Mouse (Mus musculus) left cerebral cortex, adult 9 months (tissue): ENCODE results near the gene Pcnp.
A peak's percentile ranks its signal among the peaks of the same experiment; 100 is the strongest.
"Not testable (repeated sequence)": the region's sequence is repeated elsewhere in the genome, so short reads cannot be mapped to it uniquely, and the experiment has no call there.

Experiments
- DNase-seq, 2 experiments: peaks; one replicate each; pipeline ENCODE4 v3.0.0; 2022; ENCODE audit warnings: low spot score in 2 of 2

Pcnp gene

GRCm38 (mm10) chr16:56029661-56030082 is at the start of gene Pcnp:
Gene Pcnp (minus strand): TSS chr16:56029739.
- DNase-seq = peak; percentile 91 to 97

DNA sequence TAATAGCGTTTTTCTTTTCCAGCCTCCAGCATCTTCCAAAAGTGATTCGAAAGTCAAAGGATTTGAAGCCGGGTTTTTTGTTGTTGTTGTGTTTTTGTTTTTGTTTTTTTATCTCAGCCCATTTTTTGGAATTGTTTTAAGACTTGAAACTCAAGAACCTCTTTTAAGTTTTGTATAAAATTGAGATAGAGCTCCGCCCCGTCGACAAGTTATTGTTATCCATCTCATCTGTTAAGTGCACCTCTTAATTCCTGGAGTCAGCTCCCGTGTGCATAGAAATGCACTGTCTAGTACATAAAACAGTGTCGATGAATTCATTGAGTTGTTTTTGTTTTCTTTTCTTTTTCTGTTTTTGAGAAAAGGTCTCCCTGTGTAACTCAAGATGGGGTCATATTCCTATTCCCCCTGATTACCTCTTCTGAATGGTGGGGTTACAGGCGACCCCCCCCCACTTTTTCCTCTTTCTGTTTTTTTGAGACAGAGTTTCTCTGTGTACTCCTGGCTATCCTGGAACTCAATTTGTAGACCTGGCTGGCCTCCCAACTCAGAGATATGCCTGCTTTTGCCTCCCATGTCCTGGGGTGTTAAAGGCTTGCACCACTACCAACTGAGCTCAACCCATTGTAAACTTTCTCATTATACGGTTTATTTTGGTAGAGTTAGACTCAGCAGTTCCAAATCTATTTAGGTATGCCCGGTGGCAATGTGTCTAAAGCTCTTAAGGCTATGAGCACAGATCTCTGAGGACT is 46.8 kb upstream of the Pcnp start:
- no peak for DNase-seq

DNA sequence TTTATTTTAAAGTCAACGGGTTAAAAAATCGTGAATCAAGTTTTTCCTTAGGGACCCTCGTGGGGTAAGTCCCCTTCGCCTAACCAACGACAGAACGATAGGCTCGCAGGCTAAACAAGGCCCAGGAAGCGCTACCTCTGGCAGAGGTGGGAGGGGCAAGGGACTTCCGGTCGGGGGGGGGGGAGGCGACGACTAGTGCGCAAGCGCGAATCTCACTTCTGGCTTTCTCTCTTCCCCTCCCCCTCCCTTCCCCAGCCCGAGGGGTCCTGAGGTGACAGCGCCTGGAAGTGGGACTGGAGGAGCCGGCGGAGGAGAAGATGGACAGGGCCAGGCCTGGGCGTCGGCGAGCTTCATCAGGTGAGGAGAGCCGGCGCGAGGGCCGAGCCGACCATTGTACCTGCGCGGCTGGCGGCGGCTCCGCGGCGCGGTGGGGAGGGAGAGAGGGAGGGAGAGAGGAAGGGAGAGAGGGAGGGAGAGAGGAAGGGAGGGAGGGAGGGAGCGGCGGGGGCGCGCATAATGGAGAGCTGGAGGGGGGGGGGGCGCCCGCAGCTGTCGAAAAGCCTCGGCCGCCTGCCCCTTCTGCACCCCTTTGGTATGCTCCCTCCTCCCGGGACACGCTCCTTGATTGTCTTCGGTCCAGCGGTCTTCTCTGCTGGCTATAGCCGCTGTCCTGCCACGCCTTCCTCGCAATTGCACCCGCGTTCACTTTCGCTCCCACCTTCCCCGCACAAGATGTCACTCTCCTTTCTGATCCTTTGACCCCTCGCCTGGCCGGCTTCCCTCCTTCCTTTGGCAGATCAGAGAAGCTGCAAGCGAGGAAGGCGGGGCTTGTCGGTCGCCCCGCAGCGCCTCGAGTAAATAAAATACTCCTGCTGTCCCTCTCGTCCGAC is 45.9 kb upstream of the Pcnp start:
- DNase-seq = peak; percentile 50 to 80

DNA sequence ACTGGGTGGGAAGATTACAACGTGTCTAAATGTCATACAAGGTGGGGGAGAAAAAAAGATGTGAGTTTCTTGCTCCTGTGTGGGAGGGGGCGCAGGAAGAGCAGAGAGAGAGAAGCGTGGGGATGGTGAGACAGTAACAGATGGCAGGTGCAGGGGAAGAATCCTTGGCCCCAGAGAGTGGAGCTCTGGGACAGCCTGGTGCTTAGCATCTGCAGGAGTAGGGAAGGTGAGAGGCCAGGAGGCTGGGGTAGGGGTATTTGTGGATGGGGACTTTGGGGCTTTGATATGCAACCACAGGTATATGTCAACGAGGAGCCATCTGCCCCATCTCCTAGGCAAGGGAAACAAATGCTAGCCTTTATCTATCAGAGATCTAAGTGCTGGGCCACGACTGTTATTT is 45.0 kb upstream of the Pcnp start:
- DNase-seq = no peak

- no peak for DNase-seq
Measured at GRCm38 (mm10) chr16:56074122-56074521, 44.6 kb upstream of the Pcnp start.

DNA sequence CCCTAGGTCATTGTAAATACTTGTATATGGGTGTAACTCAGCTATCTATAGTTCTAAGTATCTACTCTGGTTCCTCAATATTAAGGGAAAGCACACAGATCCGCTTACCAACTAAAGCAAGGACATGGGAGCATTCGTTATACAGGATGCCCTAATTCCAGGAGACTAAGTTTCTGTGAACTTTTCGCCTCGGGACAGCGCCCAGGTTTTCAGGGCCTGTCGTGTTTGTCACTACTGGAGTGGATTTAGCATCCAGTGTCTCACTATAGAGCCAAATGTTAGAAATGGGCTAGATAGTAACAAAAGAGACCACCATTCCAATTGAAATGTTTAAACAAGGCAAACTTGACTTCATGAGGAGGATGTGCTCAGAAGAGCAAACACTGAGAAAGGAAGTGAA is 43.6 kb upstream of the Pcnp start:
- not testable (repeated sequence) for DNase-seq

DNA sequence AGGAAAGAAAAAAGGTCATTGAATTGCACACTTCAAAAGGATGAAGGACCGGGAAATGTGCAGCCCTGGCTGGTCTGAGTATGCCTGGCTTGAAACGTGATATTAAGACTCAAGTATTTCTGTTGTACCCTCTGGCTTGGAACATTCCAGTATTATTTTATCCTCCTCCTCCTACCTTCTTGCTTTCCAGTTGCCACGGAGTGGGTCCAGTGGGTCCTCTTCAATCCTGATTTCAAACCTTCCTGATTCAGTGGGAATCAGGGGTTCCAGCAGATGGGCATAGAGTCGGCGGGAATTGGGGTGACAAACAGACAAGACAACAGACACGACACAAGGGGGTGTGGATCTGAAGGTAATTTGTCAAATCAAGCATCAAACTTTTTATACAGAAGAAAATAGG is 43.0 kb upstream of the Pcnp start:
- no peak for DNase-seq

DNA sequence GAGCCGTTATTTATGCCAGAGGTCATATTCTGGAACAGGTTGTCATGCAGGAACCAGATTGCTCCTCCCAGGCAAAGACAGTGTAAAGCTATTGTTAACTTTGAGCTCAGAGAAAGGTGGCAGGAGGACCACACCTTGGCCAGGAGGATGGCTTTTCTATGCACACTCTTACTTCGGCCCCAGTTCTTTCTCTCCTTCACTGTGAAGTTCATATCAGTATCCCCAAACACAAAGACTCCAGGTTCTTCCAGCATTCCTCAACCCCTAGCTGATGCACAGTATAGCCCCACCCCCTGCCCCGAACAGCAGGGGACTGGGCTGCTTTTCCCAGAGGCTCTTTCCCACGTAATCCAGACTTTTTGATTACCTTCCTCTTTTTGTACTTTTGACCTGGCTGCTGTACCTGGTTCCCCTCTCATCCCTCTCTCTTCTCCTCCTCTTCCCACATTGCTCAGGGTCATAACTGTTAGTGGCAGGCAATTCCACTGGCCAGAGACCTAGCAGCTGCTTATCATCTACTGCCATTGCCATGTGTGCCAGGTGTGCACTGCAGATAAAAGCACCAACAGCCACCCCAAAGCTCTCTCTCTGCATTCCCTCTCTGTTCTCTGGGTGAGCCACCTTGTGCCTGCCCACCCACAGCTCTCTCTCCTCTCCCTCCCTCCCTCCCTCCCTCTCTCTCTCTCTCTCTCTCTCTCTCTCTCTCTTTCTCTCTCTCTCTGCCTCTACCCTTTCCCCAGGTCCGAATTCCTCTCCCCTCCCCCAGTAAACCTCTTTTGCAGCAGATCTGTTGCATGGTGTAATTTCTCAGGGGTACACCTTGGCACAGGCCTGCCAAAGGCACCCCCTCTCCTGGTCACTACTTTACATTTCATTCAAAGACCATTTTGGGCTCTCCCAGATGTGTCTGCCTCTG is 42.0 kb upstream of the Pcnp start:
- DNase-seq = no peak

DNA sequence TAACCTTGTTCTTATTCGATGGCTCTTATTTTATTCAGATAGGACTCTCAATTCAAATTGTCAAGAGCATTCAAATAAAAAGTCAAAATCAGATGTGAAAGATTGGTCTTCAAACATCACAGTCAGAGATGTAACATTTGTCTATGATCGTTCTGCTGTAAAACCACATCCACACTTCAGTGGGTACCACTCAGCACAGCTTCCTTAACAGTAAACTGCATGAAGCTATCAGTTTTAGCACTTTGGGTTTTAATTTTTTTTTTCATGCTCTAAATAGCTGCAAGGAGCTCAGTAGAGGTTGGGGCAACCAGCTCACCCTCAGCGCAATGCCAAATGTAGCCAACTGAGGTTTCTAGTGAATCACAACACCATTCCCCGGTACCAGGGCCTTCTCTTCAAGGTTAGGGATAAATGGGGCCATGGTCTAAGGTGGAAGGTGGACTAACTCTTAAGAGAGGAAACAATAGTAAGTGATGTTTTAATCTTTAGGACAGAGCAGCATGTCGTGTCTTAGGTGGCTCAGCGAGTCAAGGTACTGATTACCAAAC is 39.1 kb upstream of the Pcnp start:
- DNase-seq = no peak

GRCm38 (mm10) chr16:56066113-56066512 is 36.6 kb upstream of the Pcnp start:
- no peak for DNase-seq

DNA sequence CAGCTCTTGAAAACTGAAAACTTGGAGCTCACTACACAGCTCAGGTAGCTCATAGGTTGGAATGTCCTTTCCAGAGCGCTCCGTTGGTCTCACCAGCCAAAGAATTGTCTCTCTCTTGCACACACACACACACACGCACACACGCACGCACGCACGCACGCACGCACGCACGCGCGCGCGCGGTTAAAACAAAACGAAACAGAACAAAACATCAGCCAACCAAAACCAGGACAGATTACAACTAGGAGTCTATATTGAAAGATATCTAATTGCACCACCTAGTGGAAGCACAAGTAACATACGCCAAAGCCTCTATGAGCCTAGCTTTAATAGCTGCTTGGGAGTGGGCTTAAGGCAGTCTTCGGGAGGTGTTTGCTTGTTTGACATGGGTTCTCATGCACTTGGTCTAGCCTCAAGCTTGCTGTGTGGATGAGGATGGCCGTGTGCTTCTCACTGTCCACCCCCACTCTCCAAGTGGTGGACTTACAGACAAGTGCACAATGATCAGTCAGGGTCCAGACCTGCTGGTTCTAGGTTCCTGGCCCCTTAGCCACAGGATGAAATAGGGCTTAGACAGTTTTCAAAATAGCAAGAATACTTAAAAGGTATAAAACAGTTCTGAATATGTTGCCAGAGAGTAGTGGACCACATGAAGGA is 34.9 kb upstream of the Pcnp start:
- peak; percentile 53 to 73 for DNase-seq

GRCm38 (mm10) chr16:56062981-56063380 is 33.4 kb upstream of the Pcnp start:
- no peak for DNase-seq

GRCm38 (mm10) chr16:56061995-56062594 is 32.6 kb upstream of the Pcnp start:
- no peak for DNase-seq

GRCm38 (mm10) chr16:56058151-56058550 is 28.6 kb upstream of the Pcnp start:
- DNase-seq = no peak

GRCm38 (mm10) chr16:56056944-56057590 is 27.5 kb upstream of the Pcnp start:
- DNase-seq = no peak

DNA sequence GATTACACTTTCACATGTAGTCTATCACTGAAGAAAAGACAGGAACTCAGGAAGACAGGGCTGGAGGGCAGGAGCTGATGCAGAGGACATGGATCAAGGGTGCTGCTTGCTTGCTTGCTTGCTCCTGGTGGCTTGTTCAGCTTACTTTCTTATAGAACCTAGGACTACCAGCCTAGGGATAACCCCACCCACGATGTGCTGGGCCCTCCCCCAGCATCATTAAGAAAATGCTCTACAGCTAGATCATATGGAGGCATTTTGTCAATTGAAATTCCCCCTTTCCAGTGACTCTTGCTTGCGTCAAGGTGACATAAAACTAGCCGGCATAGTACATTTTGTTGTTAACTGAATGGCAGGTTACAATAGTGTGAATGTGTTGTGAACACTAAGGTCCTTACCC is 26.4 kb upstream of the Pcnp start:
- DNase-seq = no peak

DNA sequence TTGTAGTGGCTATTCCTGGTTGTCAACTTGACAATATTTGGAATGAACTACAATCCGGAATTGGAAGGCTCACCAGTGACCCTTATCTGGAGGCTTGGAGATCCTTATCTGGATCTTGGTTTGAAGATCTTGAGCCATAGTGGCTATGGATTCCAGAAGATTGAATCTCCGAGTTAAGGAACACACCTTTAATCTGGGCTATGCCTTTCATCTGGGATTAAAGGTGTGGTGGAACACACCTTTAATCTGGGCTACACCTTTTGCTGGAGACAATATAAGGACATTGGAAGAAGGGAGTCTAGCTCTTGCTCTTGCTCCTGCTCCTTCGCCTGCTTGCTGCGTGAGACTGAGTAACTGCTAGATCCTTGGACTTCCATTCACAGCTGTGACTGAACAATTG is 18.5 kb upstream of the Pcnp start, which contains the start of gene Senp7:
Senp7 (plus strand) TSS at position 301 of the 400 bp plus-strand sequence.
- DNase-seq = not testable (repeated sequence)

GRCm38 (mm10) chr16:56038090-56038489 is 8.6 kb upstream of the Pcnp start:
- no peak for DNase-seq

- DNase-seq = peak; percentile 68 to 88
Measured at GRCm38 (mm10) chr16:56037138-56038010, 7.8 kb upstream of the Pcnp start, which contains the start of gene Trmt10c. Gene Trmt10c (minus strand): TSS chr16:56037819.
